In genomic region chr6:122761011-122761599, GRCm38 (mm10) we compare ENCODE assay signal across 8 mouse cellular contexts. TPM values are rescaled to one million over a fixed set of nuclear protein-coding genes. Genes with fewer than 3 reads are reported as not detected.
DNase-seq lines count a peak whose midpoint lies in the region; ATAC-seq and TF ChIP-seq lines count a peak whose summit lies in the region.

No protein-coding gene starts in this region.

- peaks cover 2% of the 10 kb centered on the region; the same call in 1 of the 2 replicates for H3K4me1 ChIP-seq in cerebellum, adult 2 months (ENCODE audit: control insufficient read depth, insufficient read depth, low read length)
- H3K4me1 ChIP-seq in hindbrain, embryonic 15.5 days (replicated peaks): peaks cover 28% of the 10 kb centered on the region

- peak overlapping the region; percentile 74; the same call in 1 of the 2 replicates for H3K27ac ChIP-seq in cerebellum, adult 2 months (ENCODE audit: insufficient read depth, low read length)
- peak overlapping the region; percentile 75 for H3K27ac ChIP-seq in hindbrain, embryonic 15.5 days (replicated peaks)

- no peaks in the 10 kb centered on the region for H3K27me3 ChIP-seq in cerebellum, adult 2 months (ENCODE audit: control insufficient read depth, insufficient read depth, low read length)
- no peaks in the 10 kb centered on the region for H3K27me3 ChIP-seq in hindbrain, embryonic 15.5 days

- H3K9ac ChIP-seq in hindbrain, embryonic 15.5 days: peak overlapping the region; percentile 61

- 1% methylated on average over 11 of the region's 11 CpGs for WGBS in cerebellum, adult 2 months
- 1% methylated on average over 11 of the region's 11 CpGs for WGBS in hindbrain, embryonic 15.5 days

- H3K9me3 ChIP-seq in hindbrain, embryonic 15.5 days: no peaks in the 10 kb centered on the region

- peak overlapping the region; percentile 54 for H3K4me2 ChIP-seq in hindbrain, embryonic 15.5 days

- no peaks in the 10 kb centered on the region for H3K36me3 ChIP-seq in hindbrain, embryonic 15.5 days

- TF ChIP-seq POLR2A in cerebellum, adult 2 months (IDR thresholded peaks at IDR 0.05; ENCODE audit: borderline replicate concordance, insufficient read depth, low read length): peak; percentile 98

- peak; percentile 90 for DNase-seq in ZHBTc4 (ENCODE audit: low read depth, low spot score)
- peak; percentile 89 to 92 for DNase-seq in cerebellum, adult 2 months
- peak; percentile 74 for DNase-seq in forelimb bud, embryonic 11.5 days (ENCODE audit: low read depth, low spot score)
- DNase-seq in left cerebral cortex, adult 18-20 months (ENCODE audit: low spot score in 2 of 2): peak; percentile 87 to 89
- DNase-seq in lung, postnatal 25 days (ENCODE audit: low spot score): peak; percentile 27
- peak; percentile 66 for DNase-seq in right cerebral cortex, postnatal 14 days
- no peak for DNase-seq in urinary bladder, postnatal 10 days (ENCODE audit: low spot score)

- ATAC-seq in hindbrain, embryonic 15.5 days (ENCODE audit: low FRiP score, low read depth): peak; percentile 67

- peak overlapping the region; percentile 64 for H3K4me3 ChIP-seq in cerebellum, adult 2 months (replicated peaks; ENCODE audit: insufficient read depth, low read depth, low read length)
- peak overlapping the region; percentile 45 for H3K4me3 ChIP-seq in hindbrain, embryonic 15.5 days

- no peak for TF ChIP-seq CTCF in cerebellum, adult 2 months (IDR thresholded peaks at IDR 0.05; ENCODE audit: borderline replicate concordance, insufficient read depth, low read depth, low read length)

RNA-seq across cellular contexts. Expression of gene Slc2a3, which starts 40.3 kb away (rescaled TPM):
- polyA plus RNA-seq in cerebellum, adult 2 months (2012; rRNA removed): 102 and 112 TPM in 2 replicates
- polyA plus RNA-seq in hindbrain, embryonic 15.5 days (2015; fragmentation: Nextera tagmentation; extraction: Ambion mirVana): 43.4 and 44.5 TPM in 2 replicates
- total RNA-seq in left cerebral cortex, adult 18-20 months (2021): 100 to 1,000 TPM; 120 to 139 TPM

RNA-seq across cellular contexts. Expression of gene Nanog, which starts 53.8 kb away (rescaled TPM):
- 0.07 and 0.13 TPM in 2 replicates for polyA plus RNA-seq in cerebellum, adult 2 months (2012; rRNA removed)
- 0.09 and 0.25 TPM in 2 replicates for polyA plus RNA-seq in hindbrain, embryonic 15.5 days (2015; fragmentation: Nextera tagmentation; extraction: Ambion mirVana)
- not detected for total RNA-seq in left cerebral cortex, adult 18-20 months (2021)

RNA-seq across cellular contexts. Expression of gene Foxj2, which starts 58.6 kb away (rescaled TPM):
- 17.7 and 18.2 TPM in 2 replicates for polyA plus RNA-seq in cerebellum, adult 2 months (2012; rRNA removed)
- 8.2 and 9.0 TPM in 2 replicates for polyA plus RNA-seq in hindbrain, embryonic 15.5 days (2015; fragmentation: Nextera tagmentation; extraction: Ambion mirVana)
- total RNA-seq in left cerebral cortex, adult 18-20 months (2021): 10 to 100 TPM; 26.7 to 29.4 TPM
